Mouse (Mus musculus) limb, embryonic 11.5 days (tissue): ENCODE measurements around the gene Rnf208. TPM values are rescaled to one million over a fixed set of nuclear protein-coding genes. Genes with fewer than 3 reads are reported as not detected.
"Not testable (repeated sequence)": the region's sequence is repeated elsewhere in the genome, so short reads cannot be mapped to it uniquely, and the experiment has no call there.

Experiments
- ATAC-seq: fragments of 200-750 bp; cut with Nextera tagmentation; 2 replicates; pipeline ENCODE4 v1.8.0; 2017; ENCODE audit warnings: low read depth; ENCODE audit not compliant: insufficient number of reproducible peaks, low FRiP score, low TSS enrichment
- DNase-seq: peaks from one replicate; pipeline ENCODE4 v3.0.0-alpha.2; 2015; ENCODE audit warnings: low spot score
- H3K27ac ChIP-seq: fragments of 300-500 bp; sonication (generic); replicated peaks from 2 replicates; pipeline ENCODE4 v1.5.1; 2014; ENCODE audit warnings: low read depth, mild to moderate bottlenecking, low read length
- H3K27me3 ChIP-seq: fragments of 300-500 bp; sonication (generic); 2 replicates; pipeline ENCODE4 v1.6.1; 2014; ENCODE audit warnings: mild to moderate bottlenecking, low read length, mixed read lengths; ENCODE audit not compliant: control insufficient read depth, insufficient read depth
- H3K36me3 ChIP-seq: fragments of 300-500 bp; sonication (generic); 2 replicates; pipeline ENCODE4 v1.6.1; 2014; ENCODE audit warnings: mild to moderate bottlenecking, low read length, moderate library complexity, mixed read lengths; ENCODE audit not compliant: control insufficient read depth, insufficient read depth
- H3K4me1 ChIP-seq: fragments of 300-500 bp; sonication (generic); 2 replicates; pipeline ENCODE4 v1.6.1; 2014; ENCODE audit warnings: low read length, mixed read lengths; ENCODE audit not compliant: control insufficient read depth, insufficient read depth
- H3K4me2 ChIP-seq: fragments of 300-500 bp; sonication (generic); 2 replicates; pipeline ENCODE4 v1.6.1; 2014; ENCODE audit warnings: low read depth, mild to moderate bottlenecking, moderate library complexity; ENCODE audit not compliant: severe bottlenecking
- H3K4me3 ChIP-seq: fragments of 300-500 bp; sonication (generic); 2 replicates; pipeline ENCODE4 v1.5.1; 2014; ENCODE audit warnings: low read depth, low read length
- H3K9ac ChIP-seq: fragments of 300-500 bp; sonication (generic); 2 replicates; pipeline ENCODE4 v1.6.1; 2014; ENCODE audit warnings: mild to moderate bottlenecking, low read length
- H3K9me3 ChIP-seq: fragments of 300-500 bp; sonication (generic); 2 replicates; pipeline ENCODE4 v1.6.1; 2016; ENCODE audit warnings: low read length; ENCODE audit not compliant: control insufficient read depth
- WGBS: fragments of 180-500 bp; shearing (Covaris S2); extraction: QIAGEN DNeasy Blood & Tissue Kit; methylation state at CpG from one replicate; pipeline ENCODE4 v1.1.7; 2014; 5-methylcytosine and 5-hydroxymethylcytosine counted together
- polyA plus RNA-seq: library from polyadenylated mRNA; unstranded; fragments of >200 nt; fragmentation: Nextera tagmentation; extraction: Ambion mirVana; gene quantifications from 2 replicates; pipeline ENCODE4 v1.2.1, GENCODE M21; 2014

Gene Rnf208
- polyA plus RNA-seq, 1 experiment from 2014 or later: 8.8 TPM

- no peak overlapping the region for H3K9ac ChIP-seq
- H3K27me3 ChIP-seq: peaks cover 29% of the 10 kb centered on the region
- no peaks in the 10 kb centered on the region for H3K9me3 ChIP-seq
- ATAC-seq (no peak), DNase-seq (no peak)
- H3K36me3 ChIP-seq: peaks cover 9% of the 10 kb centered on the region
- H3K4me1 ChIP-seq: peaks cover 11% of the 10 kb centered on the region; the same call in 1 of the 2 replicates
- no peak overlapping the region for H3K4me2 ChIP-seq
- no peak overlapping the region for H3K4me3 ChIP-seq
- H3K27ac ChIP-seq: no peak overlapping the region
- WGBS: 79% methylated on average over 8 of the region's 8 CpGs
Measured at GRCm38 (mm10) chr2:25243342-25243741, 1.3 kb downstream of the Rnf208 start.

GRCm38 (mm10) chr2:25244144-25244543 lies 2.1 kb downstream of the Rnf208 start:
- H3K27ac ChIP-seq: no peak overlapping the region
- no peak overlapping the region for H3K4me2 ChIP-seq
- no peak for DNase-seq
- no peak for ATAC-seq
- no peak overlapping the region for H3K4me3 ChIP-seq
- peaks cover 9% of the 10 kb centered on the region for H3K36me3 ChIP-seq
- peaks cover 28% of the 10 kb centered on the region for H3K27me3 ChIP-seq
- no peak overlapping the region for H3K9ac ChIP-seq
- no peaks in the 10 kb centered on the region for H3K9me3 ChIP-seq
- H3K4me1 ChIP-seq: peaks cover 11% of the 10 kb centered on the region; the same call in 1 of the 2 replicates
- 90% methylated on average over 4 of the region's 4 CpGs for WGBS

GRCm38 (mm10) chr2:25246183-25247072 lies 4.4 kb downstream of the Rnf208 start, which contains the start of gene AL732309.1:
AL732309.1 (minus strand) TSS chr2:25246863.
- no peak within 1 kb of the TSS for H3K27ac ChIP-seq
- no peak within 1 kb of the TSS for H3K9ac ChIP-seq
- ATAC-seq: no peak
- WGBS: 91% methylated on average over 10 of the region's 10 CpGs
- H3K4me2 ChIP-seq: no peak within 1 kb of the TSS
- 0 out of 2 replicates have a peak, but pooled peaks cover 3% of the 10 kb centered on the region for H3K4me1 ChIP-seq
- peaks cover 21% of the 10 kb centered on the region for H3K27me3 ChIP-seq
- H3K4me3 ChIP-seq: no peak within 1 kb of the TSS
- DNase-seq: no peak
- H3K36me3 ChIP-seq: peaks cover 11% of the 10 kb centered on the region
- no peaks in the 10 kb centered on the region for H3K9me3 ChIP-seq

GRCm38 (mm10) chr2:25252331-25252730 lies 10.3 kb downstream of the Rnf208 start:
- no peak for ATAC-seq
- Histone ChIP-seq H3K4me2 (no peak overlapping the region), H3K27ac (no peak overlapping the region), H3K36me3 (peaks cover 5% of the 10 kb centered on the region), H3K4me3 (no peak overlapping the region), H3K4me1 (peaks cover 5% of the 10 kb centered on the region; the same call in 1 of the 2 replicates), H3K27me3 (no peaks in the 10 kb centered on the region), H3K9ac (no peak overlapping the region), H3K9me3 (no peaks in the 10 kb centered on the region)
- 91% methylated on average over 1 of the region's 1 CpGs for WGBS
- no peak for DNase-seq

- H3K4me1 ChIP-seq: peaks cover 5% of the 10 kb centered on the region; the same call in 1 of the 2 replicates
- H3K9me3 ChIP-seq: no peaks in the 10 kb centered on the region
- peak within 1 kb of the TSS; percentile 88 for H3K9ac ChIP-seq
- H3K27me3 ChIP-seq: no peaks in the 10 kb centered on the region
- DNase-seq (peak; percentile 97), ATAC-seq (peak; percentile 87)
- under 1% methylated on average over 39 of the region's 39 CpGs for WGBS
- peak within 1 kb of the TSS; percentile 99 for H3K4me3 ChIP-seq
- peak within 1 kb of the TSS; percentile 59; the same call in 1 of the 2 replicates for H3K27ac ChIP-seq
- 0 out of 2 replicates have a peak, but pooled peaks cover 2% of the 10 kb centered on the region for H3K36me3 ChIP-seq
- H3K4me2 ChIP-seq: peak within 1 kb of the TSS; percentile 99
Measured at GRCm38 (mm10) chr2:25255284-25255779, 13.3 kb downstream of the Rnf208 start, which contains the start of gene Tmem203. Tmem203 (plus strand) TSS chr2:25255439.

GRCm38 (mm10) chr2:25256443-25257109 lies 14.5 kb downstream of the Rnf208 start:
- H3K27me3 ChIP-seq, H3K27ac ChIP-seq, H3K9ac ChIP-seq, H3K4me1 ChIP-seq, H3K36me3 ChIP-seq, H3K9me3 ChIP-seq, ATAC-seq: not testable (repeated sequence)
- 60% methylated on average over 11 of the region's 12 CpGs for WGBS
- Histone ChIP-seq H3K4me3 (peak overlapping the region; percentile 99), H3K4me2 (peak overlapping the region; percentile 99)
- DNase-seq: peak; percentile 49

- H3K9me3 ChIP-seq, H3K27me3 ChIP-seq, H3K4me1 ChIP-seq, H3K36me3 ChIP-seq, DNase-seq, H3K4me2 ChIP-seq, H3K27ac ChIP-seq, H3K9ac ChIP-seq, ATAC-seq, H3K4me3 ChIP-seq: not testable (repeated sequence)
- 89% methylated on average over 5 of the region's 5 CpGs for WGBS
Measured at GRCm38 (mm10) chr2:25257250-25257649, 15.2 kb downstream of the Rnf208 start.

GRCm38 (mm10) chr2:25258887-25259286 lies 16.8 kb downstream of the Rnf208 start:
- H3K27me3 ChIP-seq: peaks cover 9% of the 10 kb centered on the region
- 66% methylated on average over 2 of the region's 2 CpGs for WGBS
- H3K4me3 ChIP-seq: no peak overlapping the region
- H3K9ac ChIP-seq: no peak overlapping the region
- H3K36me3 ChIP-seq: no peaks in the 10 kb centered on the region
- no peak for ATAC-seq
- no peak for DNase-seq
- H3K4me2 ChIP-seq: no peak overlapping the region
- H3K27ac ChIP-seq: no peak overlapping the region
- H3K9me3 ChIP-seq: no peaks in the 10 kb centered on the region
- H3K4me1 ChIP-seq: peaks cover 13% of the 10 kb centered on the region
